ENCODE assay signal across 27 mouse cellular contexts in the genomic region with DNA sequence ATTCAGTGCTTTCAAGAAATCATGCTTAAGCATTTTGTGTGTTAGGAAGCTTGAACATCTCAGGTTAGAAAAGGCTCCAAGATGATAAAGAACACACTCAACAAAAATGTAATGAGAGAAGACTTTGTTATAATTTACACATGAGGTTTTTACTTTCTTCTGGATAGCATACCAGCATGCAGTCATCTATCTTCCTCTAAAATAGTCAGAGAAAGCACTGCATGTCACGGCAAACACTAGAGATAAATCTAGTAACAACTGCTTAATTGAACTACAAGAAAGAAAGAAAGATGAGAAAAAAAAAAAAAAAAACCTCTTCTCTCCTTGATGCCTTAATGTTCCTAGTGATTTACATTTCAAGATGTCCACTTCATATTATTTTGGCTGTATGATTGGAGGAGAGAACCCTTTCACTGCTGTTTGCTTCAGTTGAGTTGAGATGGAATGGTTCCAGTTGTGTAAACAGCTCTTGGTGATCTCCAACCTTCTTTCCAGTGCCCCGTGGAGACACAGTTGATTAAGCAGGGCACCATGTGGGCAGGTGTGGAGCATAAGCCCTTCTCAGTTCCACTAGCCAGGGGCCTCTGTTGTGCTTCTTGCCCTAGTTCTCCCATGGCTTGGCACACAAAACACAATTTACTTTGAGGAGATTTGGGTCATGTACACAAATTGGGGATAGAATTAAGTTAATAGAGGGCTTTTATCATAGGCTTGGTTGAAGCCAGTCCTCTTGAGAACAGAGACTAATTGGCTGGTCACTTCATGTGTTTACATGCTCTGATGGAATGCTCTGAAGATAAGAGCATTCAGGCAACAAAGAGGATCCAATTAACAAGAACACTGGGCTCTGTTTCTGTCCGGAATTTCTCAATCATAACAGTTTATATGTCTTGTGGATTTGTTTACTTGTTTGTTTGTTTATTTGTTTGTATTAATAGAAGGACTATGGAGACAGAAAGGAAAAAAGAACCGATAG.
DNase-seq lines count a peak whose midpoint lies in the region; ATAC-seq and TF ChIP-seq lines count a peak whose summit lies in the region.
"Had no signal": no experiment of that assay in that cellular context is flagged by ENCODE, and none has a peak within 500 bp of the region (broad histone marks: within the 10 kb centered on the region; RNA-seq: fewer than 3 reads in every experiment).

No protein-coding gene starts in this region.

- peak; percentile 4 for DNase-seq in cerebellum, adult 9-10 months
- DNase-seq in cerebellum, postnatal 4 days (ENCODE audit: low spot score in 2 of 2) = no peak
- DNase-seq in liver, adult 2 months (ENCODE audit: extremely low read depth, low read depth, low spot score) = peak; percentile 47
- no peak for DNase-seq in liver
- DNase-seq in embryonic facial prominence, embryonic 10.5 days (ENCODE audit: low spot score) = peak; percentile 27
- DNase-seq: adrenal gland, postnatal 25 days; cerebellum, adult 11 months; gastrocnemius, adult 2 months; heart, postnatal 36 days; kidney, postnatal 4 days; liver, embryonic 13.5 days; lung, adult 2 months; lung, postnatal 14 days; right cerebral cortex, adult 18-20 months; right cerebral cortex, postnatal 4 days; thymus, adult 18-20 months; thymus, postnatal 36 days had no signal

- H3K4me1 ChIP-seq in liver, adult 2 months (ENCODE audit: control insufficient read depth, insufficient read depth, low read length) = no peaks in the 10 kb centered on the region
- H3K4me1 ChIP-seq in embryonic facial prominence, embryonic 10.5 days = peaks cover 3% of the 10 kb centered on the region; the same call in 1 of the 2 replicates
- H3K4me1 ChIP-seq in forebrain, embryonic 16.5 days (replicated peaks; ENCODE audit: control insufficient read depth, insufficient read depth, low read length) = no peaks in the 10 kb centered on the region
- no peaks in the 10 kb centered on the region for H3K4me1 ChIP-seq in intestine, embryonic 16.5 days (ENCODE audit: control insufficient read depth, insufficient read depth, low read length)
- H3K4me1 ChIP-seq: embryonic facial prominence, embryonic 13.5 days; forebrain, embryonic 12.5 days; heart, embryonic 15.5 days; limb, embryonic 12.5 days; liver, embryonic 13.5 days; midbrain, embryonic 12.5 days had no signal

- no peak overlapping the region for H3K4me3 ChIP-seq in liver, adult 2 months (ENCODE audit: insufficient read depth, low read depth, low read length)
- H3K4me3 ChIP-seq in embryonic facial prominence, embryonic 10.5 days = no peak overlapping the region
- no peak overlapping the region for H3K4me3 ChIP-seq in forebrain, embryonic 16.5 days (replicated peaks; ENCODE audit: low read length)
- H3K4me3 ChIP-seq in intestine, embryonic 16.5 days (ENCODE audit: low read length) = no peak overlapping the region
- H3K4me3 ChIP-seq: embryonic facial prominence, embryonic 13.5 days; erythroblast, embryonic 14.5 days; forebrain, embryonic 12.5 days; gastrocnemius, adult 2 months; heart, embryonic 15.5 days; limb, embryonic 12.5 days; liver, embryonic 13.5 days; midbrain, embryonic 12.5 days had no signal

- no peaks in the 10 kb centered on the region for H3K9me3 ChIP-seq in embryonic facial prominence, embryonic 10.5 days
- H3K9me3 ChIP-seq in forebrain, embryonic 16.5 days (ENCODE audit: control insufficient read depth, low read length) = no peaks in the 10 kb centered on the region
- no peaks in the 10 kb centered on the region for H3K9me3 ChIP-seq in intestine, embryonic 16.5 days (ENCODE audit: control insufficient read depth, low read length)
- H3K9me3 ChIP-seq: embryonic facial prominence, embryonic 13.5 days; forebrain, embryonic 12.5 days; heart, embryonic 15.5 days; limb, embryonic 12.5 days; liver, embryonic 13.5 days; midbrain, embryonic 12.5 days had no signal

- TF ChIP-seq POLR2A in liver, adult 2 months (IDR thresholded peaks at IDR 0.05; ENCODE audit: extremely low read depth, insufficient read depth, low read length) = no peak

- no peak overlapping the region for H3K27ac ChIP-seq in liver, adult 2 months (replicated peaks; ENCODE audit: insufficient read depth, low read depth, low read length)
- H3K27ac ChIP-seq in embryonic facial prominence, embryonic 10.5 days (replicated peaks) = no peak overlapping the region
- H3K27ac ChIP-seq in forebrain, embryonic 16.5 days (ENCODE audit: low read length) = no peak overlapping the region
- H3K27ac ChIP-seq in intestine, embryonic 16.5 days (ENCODE audit: low read length) = no peak overlapping the region
- H3K27ac ChIP-seq: embryonic facial prominence, embryonic 13.5 days; forebrain, embryonic 12.5 days; gastrocnemius, adult 2 months; heart, embryonic 15.5 days; limb, embryonic 12.5 days; liver, embryonic 13.5 days; midbrain, embryonic 12.5 days had no signal

- WGBS in liver, adult 2 months = 40% methylated on average over 4 of the region's 4 CpGs
- WGBS in embryonic facial prominence, embryonic 10.5 days = 48% methylated on average over 4 of the region's 4 CpGs
- 44% methylated on average over 4 of the region's 4 CpGs for WGBS in forebrain, embryonic 16.5 days
- WGBS in intestine, embryonic 16.5 days = 48% methylated on average over 4 of the region's 4 CpGs

- ATAC-seq in forebrain, embryonic 16.5 days = no peak
- ATAC-seq in intestine, embryonic 16.5 days = no peak
- ATAC-seq: hindbrain, embryonic 16.5 days; intestine, postnatal 0 days had no signal

- no peaks in the 10 kb centered on the region for H3K36me3 ChIP-seq in liver, adult 2 months (ENCODE audit: control insufficient read depth, insufficient read depth, low read length)
- H3K36me3 ChIP-seq in embryonic facial prominence, embryonic 10.5 days (replicated peaks) = no peaks in the 10 kb centered on the region
- H3K36me3 ChIP-seq in forebrain, embryonic 16.5 days (ENCODE audit: control insufficient read depth, insufficient read depth) = no peaks in the 10 kb centered on the region
- H3K36me3 ChIP-seq in intestine, embryonic 16.5 days (ENCODE audit: control insufficient read depth, insufficient read depth, low read length) = no peaks in the 10 kb centered on the region
- H3K36me3 ChIP-seq: embryonic facial prominence, embryonic 13.5 days; forebrain, embryonic 12.5 days; heart, embryonic 15.5 days; limb, embryonic 12.5 days; liver, embryonic 13.5 days; midbrain, embryonic 12.5 days had no signal

- H3K27me3 ChIP-seq in liver, adult 2 months (ENCODE audit: control insufficient read depth, insufficient read depth, low read length) = no peaks in the 10 kb centered on the region
- H3K27me3 ChIP-seq in embryonic facial prominence, embryonic 10.5 days (replicated peaks; ENCODE audit: low read depth, poor library complexity, severe bottlenecking) = no peaks in the 10 kb centered on the region
- H3K27me3 ChIP-seq in forebrain, embryonic 16.5 days (replicated peaks; ENCODE audit: control insufficient read depth, insufficient read depth, low read length) = no peaks in the 10 kb centered on the region
- H3K27me3 ChIP-seq in intestine, embryonic 16.5 days (replicated peaks; ENCODE audit: control insufficient read depth, insufficient read depth, low read length) = no peaks in the 10 kb centered on the region
- H3K27me3 ChIP-seq: embryonic facial prominence, embryonic 13.5 days; forebrain, embryonic 12.5 days; heart, embryonic 15.5 days; limb, embryonic 12.5 days; liver, embryonic 13.5 days; midbrain, embryonic 12.5 days had no signal

- no peak for TF ChIP-seq CTCF in liver, adult 2 months (IDR thresholded peaks at IDR 0.05; ENCODE audit: low read depth, low read length)

- no peaks in the 10 kb centered on the region for H3K79me2 ChIP-seq in liver, adult 2 months (ENCODE audit: control insufficient read depth, insufficient read depth, low read length)

- H3K9ac ChIP-seq in liver, adult 2 months (ENCODE audit: low read depth, low read length) = no peak overlapping the region
- no peak overlapping the region for H3K9ac ChIP-seq in forebrain, embryonic 16.5 days (replicated peaks; ENCODE audit: low read depth, low read length)
- no peak overlapping the region for H3K9ac ChIP-seq in intestine, embryonic 16.5 days (ENCODE audit: low read depth, low read length)
- H3K9ac ChIP-seq: embryonic facial prominence, embryonic 13.5 days; forebrain, embryonic 12.5 days; heart, embryonic 15.5 days; limb, embryonic 12.5 days; liver, embryonic 13.5 days; midbrain, embryonic 12.5 days had no signal

- no peak overlapping the region for H3K4me2 ChIP-seq in forebrain, embryonic 16.5 days (ENCODE audit: low read length)
- H3K4me2 ChIP-seq in intestine, embryonic 16.5 days (ENCODE audit: low read depth, low read length) = no peak overlapping the region
- H3K4me2 ChIP-seq: embryonic facial prominence, embryonic 13.5 days; forebrain, embryonic 12.5 days; heart, embryonic 15.5 days; limb, embryonic 12.5 days; liver, embryonic 13.5 days; midbrain, embryonic 12.5 days had no signal

Comparison
In these comparisons a context has a peak if more than half of its experiments do, and no peak if none do; other contexts are left out.
1. DNase-seq: peak in cerebellum, adult 9-10 months (single experiment), liver, adult 2 months (single experiment) and embryonic facial prominence, embryonic 10.5 days (single experiment); none in cerebellum, postnatal 4 days (0 of 2) and liver (single experiment).